Mouse (Mus musculus) heart, embryonic 14.5 days (tissue): ENCODE data around the gene Gm32717. TPM values are rescaled to one million over a fixed set of nuclear protein-coding genes. Genes with fewer than 3 reads are reported as not detected.
"Not testable (repeated sequence)": the region's sequence is repeated elsewhere in the genome, so short reads cannot be mapped to it uniquely, and the experiment has no call there.

Source experiments
- ATAC-seq: fragments of 200-750 bp; cut with Nextera tagmentation; 2 replicates; pipeline ENCODE4 v1.8.0; 2017; ENCODE audit warnings: low read depth, moderate TSS enrichment; ENCODE audit not compliant: insufficient number of reproducible peaks, insufficient read depth, low FRiP score
- H3K27ac ChIP-seq, 2 experiments: fragments of 200-500 bp in 1 of 2; fragments of 300-500 bp in 1 of 2; sonication (generic) in 1 of 2; replicated peaks in 1 of 2; 2 replicates each; pipeline ENCODE4 v1.5.1; 2012 to 2014; ENCODE audit warnings: low read depth in 2 of 2, low read length in 2 of 2, control low read depth in 1 of 2, mild to moderate bottlenecking in 1 of 2, mixed read lengths in 1 of 2; ENCODE audit not compliant: control insufficient read depth in 1 of 2, insufficient read depth in 1 of 2
- H3K27me3 ChIP-seq: fragments of 300-500 bp; sonication (generic); 2 replicates; pipeline ENCODE4 v1.6.1; 2014; ENCODE audit warnings: mild to moderate bottlenecking, low read length, control low read depth; ENCODE audit not compliant: control insufficient read depth, insufficient read depth
- H3K36me3 ChIP-seq: fragments of 300-500 bp; sonication (generic); 2 replicates; pipeline ENCODE4 v1.6.1; 2014; ENCODE audit warnings: mild to moderate bottlenecking, control low read depth, low read length, mixed read lengths; ENCODE audit not compliant: control insufficient read depth, insufficient read depth
- H3K4me1 ChIP-seq, 2 experiments: fragments of 200-500 bp in 1 of 2; fragments of 300-500 bp in 1 of 2; sonication (generic) in 1 of 2; 2 replicates each; pipeline ENCODE4 v1.6.1; 2012 to 2014; ENCODE audit warnings: low read length in 2 of 2, control low read depth in 1 of 2, mixed read lengths in 1 of 2; ENCODE audit not compliant: control insufficient read depth in 2 of 2, insufficient read depth in 2 of 2
- H3K4me2 ChIP-seq: fragments of 300-500 bp; sonication (generic); 2 replicates; pipeline ENCODE4 v1.6.1; 2014; ENCODE audit warnings: mild to moderate bottlenecking, low read length
- H3K4me3 ChIP-seq, 2 experiments: fragments of 200-500 bp in 1 of 2; fragments of 300-500 bp in 1 of 2; sonication (generic) in 1 of 2; 2 replicates each; pipeline ENCODE4 v1.5.1; 2012 to 2014; ENCODE audit warnings: low read length in 2 of 2, mild to moderate bottlenecking in 2 of 2, control low read depth in 1 of 2, low read depth in 1 of 2, moderate library complexity in 1 of 2; ENCODE audit not compliant: control insufficient read depth in 1 of 2, insufficient read depth in 1 of 2
- H3K9ac ChIP-seq: fragments of 300-500 bp; sonication (generic); 2 replicates; pipeline ENCODE4 v1.6.1; 2014; ENCODE audit warnings: mild to moderate bottlenecking, low read length
- H3K9me3 ChIP-seq: fragments of 300-500 bp; sonication (generic); 2 replicates; pipeline ENCODE4 v1.6.1; 2016; ENCODE audit warnings: low read length, control low read depth; ENCODE audit not compliant: control insufficient read depth
- WGBS: fragments of 180-500 bp; shearing (Covaris S2); extraction: QIAGEN DNeasy Blood & Tissue Kit; methylation state at CpG from one replicate; pipeline ENCODE4 v1.1.7; 2014; 5-methylcytosine and 5-hydroxymethylcytosine counted together
- polyA plus RNA-seq: library from polyadenylated mRNA; unstranded; fragments of >200 nt; fragmentation: Nextera tagmentation; extraction: Ambion mirVana; gene quantifications from 2 replicates; pipeline ENCODE4 v1.2.1, GENCODE M21; 2014

Gm32717 gene
- polyA plus RNA-seq = not detected in 2 replicates

DNA sequence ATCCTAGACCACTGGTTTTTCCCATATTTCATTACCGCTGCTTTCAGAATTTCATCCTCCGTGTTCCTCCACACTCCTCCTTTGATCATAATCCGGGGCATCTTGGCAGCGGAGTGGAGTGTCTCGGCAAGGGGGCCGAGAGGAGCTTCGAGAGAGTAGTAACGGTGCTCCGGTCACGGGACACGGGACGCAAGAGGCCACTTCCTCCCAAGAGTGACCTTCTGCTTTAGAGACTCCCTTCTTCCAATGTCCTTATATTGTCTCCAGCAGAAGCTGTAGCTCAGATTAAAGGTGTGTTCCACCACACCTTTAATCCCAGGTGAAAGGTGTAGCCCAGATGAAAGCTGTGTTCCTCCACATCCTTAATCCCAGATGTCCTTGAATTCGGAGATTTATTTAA is at the start of gene Gm32717:
Gene Gm32717 (minus strand): TSS at position 101 of the 400 bp plus-strand sequence.
- not testable (repeated sequence) for H3K27me3 ChIP-seq, H3K9me3 ChIP-seq, H3K9ac ChIP-seq, H3K4me2 ChIP-seq, H3K4me1 ChIP-seq, H3K4me3 ChIP-seq, ATAC-seq, H3K36me3 ChIP-seq, H3K27ac ChIP-seq
- no CpG with 5 or more reads among the region's 13 CpGs for WGBS

DNA sequence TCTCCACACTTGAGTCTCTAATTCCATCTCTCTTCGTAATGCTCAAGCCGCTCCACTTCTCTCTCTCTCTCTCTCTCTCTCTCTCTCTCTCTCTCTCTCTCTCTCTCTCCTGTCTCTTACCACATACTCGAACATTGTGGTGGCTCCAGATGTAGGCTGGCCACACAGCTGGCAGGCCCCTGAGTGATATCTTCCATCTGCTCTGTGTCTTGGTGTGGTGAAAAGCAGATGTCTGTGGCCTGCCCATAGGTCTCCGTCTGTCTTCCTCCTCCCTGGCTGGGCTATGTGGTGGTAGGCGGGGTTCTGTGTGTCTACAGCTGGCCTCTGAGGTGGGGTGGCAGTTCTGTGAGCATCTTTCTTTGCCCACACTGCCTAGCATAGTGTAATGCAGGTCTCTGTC is 42.4 kb upstream of the Gm32717 start:
- not testable (repeated sequence) for H3K4me2 ChIP-seq, H3K36me3 ChIP-seq, ATAC-seq, H3K4me1 ChIP-seq, H3K9me3 ChIP-seq, H3K27ac ChIP-seq, H3K9ac ChIP-seq, H3K4me3 ChIP-seq, H3K27me3 ChIP-seq
- 86% methylated on average over 2 of the region's 5 CpGs for WGBS

DNA sequence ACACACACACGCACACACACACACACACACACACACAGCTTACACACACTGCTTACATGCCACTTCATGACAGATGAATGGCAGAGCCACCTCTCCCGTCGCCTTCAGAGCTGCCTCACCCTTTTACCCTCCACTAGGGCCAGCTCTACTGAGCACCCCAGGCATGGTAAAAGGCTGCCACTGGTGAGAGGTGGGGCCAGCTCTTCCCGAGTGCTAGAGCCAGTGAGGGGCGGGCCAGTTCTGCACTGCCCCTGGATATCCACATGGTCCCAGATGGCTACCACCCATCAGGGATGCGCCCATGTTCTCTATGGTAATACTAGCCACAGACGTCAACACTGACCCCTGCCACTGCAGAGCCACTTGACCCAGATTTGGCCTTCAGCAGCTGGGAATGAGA is 42.0 kb upstream of the Gm32717 start:
- ATAC-seq, H3K4me2 ChIP-seq: not testable (repeated sequence)
- 65% methylated on average over 5 of the region's 7 CpGs for WGBS

DNA sequence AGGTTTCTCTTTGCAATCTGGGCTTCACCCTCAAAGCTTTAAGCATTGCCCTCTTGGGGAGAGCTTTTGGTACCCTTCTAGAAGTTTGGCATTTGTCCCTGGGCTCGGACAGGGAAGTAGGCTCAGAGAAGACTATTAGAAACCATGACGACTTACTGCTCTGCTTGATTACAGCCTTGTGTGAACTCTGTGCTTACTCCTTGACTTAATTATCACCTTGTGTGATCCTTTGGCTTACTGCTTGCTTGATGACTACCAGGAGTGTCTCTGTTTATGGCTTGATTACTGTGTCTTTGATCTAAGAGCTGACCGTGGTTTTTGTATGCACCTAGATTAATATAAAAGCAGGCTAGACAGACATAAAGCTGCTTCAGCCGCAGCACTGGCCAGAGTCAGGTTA is 37.5 kb upstream of the Gm32717 start:
- H3K27ac ChIP-seq, H3K4me3 ChIP-seq, ATAC-seq, H3K9ac ChIP-seq, H3K27me3 ChIP-seq, H3K36me3 ChIP-seq, H3K4me2 ChIP-seq, H3K9me3 ChIP-seq, H3K4me1 ChIP-seq: not testable (repeated sequence)
- WGBS = no CpG with 5 or more reads among the region's 4 CpGs

More for the DNA sequence above, 42.0 kb upstream of the Gm32717 start:
- H3K36me3 ChIP-seq, H3K9me3 ChIP-seq, H3K27ac ChIP-seq, H3K4me1 ChIP-seq, H3K4me3 ChIP-seq, H3K27me3 ChIP-seq, H3K9ac ChIP-seq: not testable (repeated sequence)

- H3K27ac ChIP-seq, H3K4me1 ChIP-seq, H3K9me3 ChIP-seq, H3K4me3 ChIP-seq, H3K27me3 ChIP-seq, H3K4me2 ChIP-seq, H3K36me3 ChIP-seq, H3K9ac ChIP-seq, ATAC-seq: not testable (repeated sequence)
- WGBS = 100% methylated on average over 1 of the region's 2 CpGs
Observed at GRCm38 (mm10) chr10:118271416-118271815, 30.8 kb upstream of the Gm32717 start.

GRCm38 (mm10) chr10:118268812-118269211 is 28.2 kb upstream of the Gm32717 start:
- WGBS = 63% methylated on average over 3 of the region's 8 CpGs
- not testable (repeated sequence) for H3K36me3 ChIP-seq, H3K4me2 ChIP-seq, ATAC-seq, H3K4me3 ChIP-seq, H3K9me3 ChIP-seq, H3K27ac ChIP-seq, H3K27me3 ChIP-seq, H3K9ac ChIP-seq, H3K4me1 ChIP-seq

GRCm38 (mm10) chr10:118258388-118258787 is 17.8 kb upstream of the Gm32717 start, which contains the start of gene Gm32802:
Gm32802 (plus strand) TSS chr10:118258688.
- not testable (repeated sequence) for H3K36me3 ChIP-seq, H3K4me1 ChIP-seq, H3K9me3 ChIP-seq, H3K4me3 ChIP-seq, H3K27ac ChIP-seq, H3K27me3 ChIP-seq, H3K4me2 ChIP-seq, ATAC-seq, H3K9ac ChIP-seq
- WGBS = no CpG with 5 or more reads among the region's 13 CpGs

- H3K4me2 ChIP-seq = no peak overlapping the region
- no peaks in the 10 kb centered on the region for H3K27me3 ChIP-seq
- no peak for ATAC-seq
- no peak overlapping the region for H3K9ac ChIP-seq
- no peak overlapping the region for H3K27ac ChIP-seq
- H3K36me3 ChIP-seq = no peaks in the 10 kb centered on the region
- no peak overlapping the region for H3K4me3 ChIP-seq
- WGBS = 52% methylated on average over 10 of the region's 10 CpGs
- no peaks in the 10 kb centered on the region for H3K9me3 ChIP-seq
- H3K4me1 ChIP-seq = no peaks in the 10 kb centered on the region
Observed at GRCm38 (mm10) chr10:118250852-118251295, 10.3 kb upstream of the Gm32717 start.
